In the genomic region with DNA sequence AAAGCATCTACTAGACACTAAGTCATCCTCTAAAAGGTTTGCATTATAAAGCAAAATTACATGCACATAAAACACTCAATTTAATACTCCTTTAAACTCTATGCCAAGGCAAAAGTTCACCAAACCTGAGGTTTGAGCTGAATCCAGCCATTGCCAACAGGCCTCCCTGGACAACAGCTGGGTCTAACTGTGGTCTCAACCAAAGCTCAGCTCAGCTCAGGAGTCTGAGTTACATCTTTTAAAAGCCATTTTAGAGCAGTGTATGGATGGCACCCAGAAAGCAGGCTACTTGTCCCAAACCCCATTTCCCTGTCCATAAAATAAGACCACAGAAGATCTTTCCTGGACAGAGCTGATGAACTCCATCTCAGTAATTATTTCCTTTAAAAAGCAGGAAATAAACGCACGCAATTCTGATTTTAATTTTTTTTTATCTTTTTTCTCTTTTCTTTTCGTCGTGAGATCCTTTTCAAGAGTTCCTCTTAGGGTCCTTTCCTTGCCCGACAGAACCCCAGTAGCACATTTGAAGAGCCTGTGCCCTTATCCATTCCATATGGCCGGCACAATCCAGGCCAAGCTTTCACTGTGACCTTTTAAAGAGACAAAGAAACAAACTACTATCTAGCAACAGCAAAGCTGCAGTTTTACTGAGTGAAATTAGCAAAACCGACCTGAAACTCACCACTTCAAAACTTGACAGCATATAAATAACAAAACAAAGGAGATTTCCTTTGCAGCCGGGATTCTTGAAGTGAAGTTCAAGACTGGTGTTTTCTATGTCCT, we compare ENCODE assay signal across 8 mouse cellular contexts. TPM values are rescaled to one million over a fixed set of nuclear protein-coding genes. Genes with fewer than 3 reads are reported as not detected.
DNase-seq lines count a peak whose midpoint lies in the region; ATAC-seq lines count a peak whose summit lies in the region.

No protein-coding gene starts in this region.

- no peaks in the 10 kb centered on the region for H3K36me3 ChIP-seq in liver, embryonic 11.5 days (ENCODE audit: control insufficient read depth, insufficient read depth, low read length)
- H3K36me3 ChIP-seq in liver, embryonic 15.5 days (replicated peaks): no peaks in the 10 kb centered on the region
- H3K36me3 ChIP-seq in neural tube, embryonic 14.5 days (ENCODE audit: control insufficient read depth, insufficient read depth, low read length): no peaks in the 10 kb centered on the region

- no peak overlapping the region for H3K27ac ChIP-seq in liver, embryonic 11.5 days (ENCODE audit: low read depth, low read length)
- H3K27ac ChIP-seq in liver, embryonic 15.5 days (replicated peaks): no peak overlapping the region
- peak overlapping the region; percentile 97; the same call in 1 of the 2 replicates for H3K27ac ChIP-seq in neural tube, embryonic 14.5 days (ENCODE audit: low read depth, low read length)

- no peaks in the 10 kb centered on the region for H3K4me1 ChIP-seq in liver, embryonic 11.5 days (replicated peaks; ENCODE audit: control insufficient read depth, insufficient read depth, low read length)
- H3K4me1 ChIP-seq in liver, embryonic 15.5 days (replicated peaks): peaks cover 15% of the 10 kb centered on the region; the same call in 1 of the 2 replicates
- peaks cover 19% of the 10 kb centered on the region for H3K4me1 ChIP-seq in neural tube, embryonic 14.5 days (ENCODE audit: control insufficient read depth, insufficient read depth, low read length)

- peak overlapping the region; percentile 97 for H3K4me2 ChIP-seq in liver, embryonic 11.5 days
- H3K4me2 ChIP-seq in liver, embryonic 15.5 days: peak overlapping the region; percentile 78
- H3K4me2 ChIP-seq in neural tube, embryonic 14.5 days (ENCODE audit: low read depth, low read length): peak overlapping the region; percentile 69

- H3K4me3 ChIP-seq in liver, embryonic 11.5 days (ENCODE audit: low read depth, low read length): peak overlapping the region; percentile 79
- H3K4me3 ChIP-seq in liver, embryonic 15.5 days (replicated peaks): peak overlapping the region; percentile 59
- H3K4me3 ChIP-seq in neural tube, embryonic 14.5 days (ENCODE audit: low read depth, low read length): peak overlapping the region; percentile 92

- ATAC-seq in liver, embryonic 11.5 days (replicated peaks; ENCODE audit: low FRiP score): 0 out of 2 replicates have a peak, but pooled peaks have one; percentile 40
- no peak for ATAC-seq in liver, embryonic 15.5 days (ENCODE audit: insufficient read depth)
- no peak for ATAC-seq in neural tube, embryonic 14.5 days (ENCODE audit: low read depth)
- ATAC-seq in inflammation-experienced regulatory T-cells, adult 6 months: no peak

- no peaks in the 10 kb centered on the region for H3K9me3 ChIP-seq in liver, embryonic 11.5 days (ENCODE audit: control insufficient read depth, low read length)
- H3K9me3 ChIP-seq in liver, embryonic 15.5 days (replicated peaks): no peaks in the 10 kb centered on the region
- H3K9me3 ChIP-seq in neural tube, embryonic 14.5 days (ENCODE audit: control insufficient read depth, low read length): no peaks in the 10 kb centered on the region

- WGBS in liver, embryonic 11.5 days: 7% methylated on average over 8 of the region's 8 CpGs
- 6% methylated on average over 8 of the region's 8 CpGs for WGBS in liver, embryonic 15.5 days (ENCODE audit: insufficient replicate concordance)
- WGBS in neural tube, embryonic 14.5 days: 4% methylated on average over 8 of the region's 8 CpGs

- no peak for DNase-seq in liver, embryonic 11.5 days (ENCODE audit: low spot score)
- no peak for DNase-seq in liver
- DNase-seq in cerebellum, adult 9-10 months: peak; percentile 78
- peak; percentile 37 to 44 for DNase-seq in gastrocnemius, adult 8-10 months (ENCODE audit: low spot score in 2 of 2)
- peak; percentile 69 for DNase-seq in induced T-regulatory cell, adult 2 months (ENCODE audit: low read depth)

- no peak overlapping the region for H3K9ac ChIP-seq in liver, embryonic 11.5 days (ENCODE audit: low read depth, low read length)
- H3K9ac ChIP-seq in liver, embryonic 15.5 days: no peak overlapping the region
- H3K9ac ChIP-seq in neural tube, embryonic 14.5 days (replicated peaks; ENCODE audit: low read depth, low read length): peak overlapping the region; percentile 95

- H3K27me3 ChIP-seq in liver, embryonic 11.5 days (replicated peaks; ENCODE audit: control insufficient read depth, insufficient read depth, low read length): no peaks in the 10 kb centered on the region
- peaks cover 57% of the 10 kb centered on the region for H3K27me3 ChIP-seq in liver, embryonic 15.5 days
- H3K27me3 ChIP-seq in neural tube, embryonic 14.5 days (ENCODE audit: control insufficient read depth, insufficient read depth, low read length): no peaks in the 10 kb centered on the region

RNA-seq across cellular contexts. Expression of a gene that starts 21.8 kb away (rescaled TPM):
- 3.9 and 4.0 TPM in 2 replicates for polyA plus RNA-seq in liver, embryonic 11.5 days (2014; fragmentation: Nextera tagmentation; extraction: Ambion mirVana)
- 100 to 1,000 TPM in 1 of 4 experiments, 10 to 100 TPM in 3; 69.8 to 101 (median 87.3) TPM for total RNA-seq in gastrocnemius, adult 8-10 months (2022)
- polyA plus RNA-seq in liver, embryonic 15.5 days (2015; fragmentation: Nextera tagmentation; extraction: Ambion mirVana): 0.91 and 1.5 TPM in 2 replicates
- 56.7 and 60.5 TPM in 2 replicates for polyA plus RNA-seq in neural tube, embryonic 14.5 days (2014; fragmentation: Nextera tagmentation; extraction: Ambion mirVana)
- 10 to 100 TPM; 17.0 to 63.3 (median 36.8) TPM for polyA plus RNA-seq in inflammation-experienced regulatory T-cells, adult 6 months (2017; shearing (Covaris generic))

Comparison
In these comparisons a context has a peak if more than half of its experiments do, and no peak if none do; other contexts are left out.
1. DNase-seq: peak in cerebellum, adult 9-10 months (single experiment), gastrocnemius, adult 8-10 months (2 of 2) and induced T-regulatory cell, adult 2 months (single experiment); none in liver, embryonic 11.5 days (single experiment) and liver (single experiment).
2. Peak in every context shown above with its lines, with median percentiles within 50 percentile points of each other: H3K4me2 ChIP-seq and H3K4me3 ChIP-seq.